Mouse (Mus musculus): ENCODE measurements around the gene Hspb6. TPM values are rescaled to one million over a fixed set of nuclear protein-coding genes. Genes with fewer than 3 reads are reported as not detected.

The Hspb6 gene
- total and polyA plus RNA-seq, 3 experiments: 718 to 1,866 (median 804) TPM

DNA sequence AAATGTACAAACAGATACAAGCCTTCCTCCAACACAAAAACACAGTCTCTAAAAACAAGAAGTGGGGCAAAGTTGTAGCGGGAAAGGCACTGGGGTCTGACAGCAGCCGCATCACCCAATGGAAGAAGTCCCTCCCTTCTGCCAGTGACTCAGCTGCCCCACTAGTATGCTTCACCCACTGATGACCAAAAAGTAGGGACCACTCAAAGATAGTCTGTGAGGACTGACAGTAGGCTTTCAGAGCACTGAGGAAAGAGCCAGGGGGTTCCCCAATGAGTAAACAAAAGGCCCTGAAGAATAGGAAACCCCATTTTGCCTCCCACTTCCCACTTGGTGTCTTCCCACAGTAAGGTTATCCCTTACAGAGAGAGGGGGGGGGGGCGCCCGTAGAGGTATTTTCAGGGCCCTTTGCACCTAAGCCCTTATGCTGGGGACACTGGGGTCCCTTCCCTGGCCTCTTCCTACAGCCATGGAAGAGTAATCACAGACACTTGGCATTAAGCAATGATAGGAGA is 42.6 kb downstream of the Hspb6 start:
- intact Hi-C loops (cut with DNase I): loop anchor here (5.0 to 10.0 kb wide), 2 partner anchors 268 to 360 kb away; partner anchors contain the start of genes Ffar1 and Usf2
- H3K4me1 ChIP-seq (ENCODE audit: control insufficient read depth, insufficient read depth, low read length): no peaks in the 10 kb centered on the region

DNA sequence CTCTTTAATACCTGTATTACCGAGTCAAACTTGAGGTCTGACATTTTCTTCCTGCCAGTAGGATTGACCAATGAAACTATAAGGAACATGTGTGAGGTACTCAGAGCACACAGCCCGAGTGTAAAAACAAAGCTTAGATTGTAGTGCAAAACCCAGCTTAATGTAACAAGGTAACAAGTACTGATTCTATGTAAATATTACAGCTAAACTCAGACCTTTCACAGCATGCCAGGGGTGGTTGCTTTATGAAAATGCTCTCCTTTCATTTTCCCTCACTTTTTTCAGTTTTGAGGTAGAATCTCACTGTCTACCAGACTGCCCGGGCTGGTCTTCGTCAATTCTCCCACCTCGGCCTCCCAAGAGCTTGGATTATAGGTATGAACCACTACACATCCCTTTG is 44.1 kb downstream of the Hspb6 start:
- no peak overlapping the region for H3K27ac ChIP-seq
- no peak overlapping the region for H3K9ac ChIP-seq (ENCODE audit: low read depth, low read length)
- H3K79me2 ChIP-seq (replicated peaks; ENCODE audit: control insufficient read depth, insufficient read depth, low read length): no peaks in the 10 kb centered on the region
- no peak overlapping the region for H3K4me3 ChIP-seq
- no peak for DNase-seq
- H3K4me1 ChIP-seq (ENCODE audit: control insufficient read depth, insufficient read depth, low read length): no peaks in the 10 kb centered on the region
- no peaks in the 10 kb centered on the region for H3K36me3 ChIP-seq (ENCODE audit: control insufficient read depth, insufficient read depth, low read length)
- 69% methylated on average over 5 of the region's 5 CpGs for WGBS
- intact Hi-C loops (cut with DNase I): loop anchor here (10.0 kb wide), 1 partner anchor 359 kb away; the partner anchor contains the start of gene Usf2
- no peak for TF ChIP-seq CTCF (IDR thresholded peaks at IDR 0.05)
- TF ChIP-seq EP300 (IDR thresholded peaks at IDR 0.05; ENCODE audit: insufficient read depth, low read depth, low read length): no peak
- TF ChIP-seq POLR2A (IDR thresholded peaks at IDR 0.05; ENCODE audit: insufficient read depth, low read depth, low read length): no peak
- no peaks in the 10 kb centered on the region for H3K27me3 ChIP-seq (ENCODE audit: control insufficient read depth, insufficient read depth, low read length)

More for the DNA sequence above, 42.6 kb downstream of the Hspb6 start:
- no peaks in the 10 kb centered on the region for H3K79me2 ChIP-seq (replicated peaks; ENCODE audit: control insufficient read depth, insufficient read depth, low read length)
- H3K36me3 ChIP-seq (ENCODE audit: control insufficient read depth, insufficient read depth, low read length): no peaks in the 10 kb centered on the region
- H3K27ac ChIP-seq: no peak overlapping the region
- no peak overlapping the region for H3K9ac ChIP-seq (ENCODE audit: low read depth, low read length)
- no peak for DNase-seq
- no peak overlapping the region for H3K4me3 ChIP-seq
- no peak for TF ChIP-seq CTCF (IDR thresholded peaks at IDR 0.05)
- WGBS: 49% methylated on average over 4 of the region's 4 CpGs
- no peaks in the 10 kb centered on the region for H3K27me3 ChIP-seq (ENCODE audit: control insufficient read depth, insufficient read depth, low read length)

DNA sequence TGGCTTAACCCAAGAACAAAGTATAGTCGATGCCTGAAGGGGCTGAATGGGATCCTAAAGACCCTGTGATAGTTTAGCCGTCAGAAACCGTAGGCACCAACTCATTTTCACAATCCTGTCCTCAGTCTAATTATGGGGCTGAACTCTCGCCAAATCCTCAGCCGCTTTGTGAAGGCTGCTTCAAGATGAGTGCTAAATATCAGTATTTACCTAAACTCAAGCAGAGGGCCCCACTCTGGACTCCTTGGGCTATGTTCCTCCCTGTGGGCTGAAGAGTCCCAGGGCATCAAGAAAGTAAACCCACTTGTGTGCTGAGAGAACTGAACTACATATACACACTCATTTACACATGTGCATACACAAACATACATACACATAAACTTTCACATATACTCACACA is 44.8 kb downstream of the Hspb6 start:
- intact Hi-C loops (cut with DNase I): loop anchor here (10.0 kb wide), 1 partner anchor 358 kb away; the partner anchor contains the start of gene Usf2
- Histone ChIP-seq H3K9ac (ENCODE audit: low read depth, low read length) (no peak overlapping the region), H3K36me3 (ENCODE audit: control insufficient read depth, insufficient read depth, low read length) (no peaks in the 10 kb centered on the region), H3K4me3 (no peak overlapping the region), H3K4me1 (ENCODE audit: control insufficient read depth, insufficient read depth, low read length) (no peaks in the 10 kb centered on the region), H3K27me3 (ENCODE audit: control insufficient read depth, insufficient read depth, low read length) (no peaks in the 10 kb centered on the region), H3K27ac (no peak overlapping the region), H3K79me2 (replicated peaks; ENCODE audit: control insufficient read depth, insufficient read depth, low read length) (no peaks in the 10 kb centered on the region)
- no peak for TF ChIP-seq CTCF (IDR thresholded peaks at IDR 0.05)
- WGBS: 60% methylated on average over 5 of the region's 5 CpGs
- DNase-seq: no peak

DNA sequence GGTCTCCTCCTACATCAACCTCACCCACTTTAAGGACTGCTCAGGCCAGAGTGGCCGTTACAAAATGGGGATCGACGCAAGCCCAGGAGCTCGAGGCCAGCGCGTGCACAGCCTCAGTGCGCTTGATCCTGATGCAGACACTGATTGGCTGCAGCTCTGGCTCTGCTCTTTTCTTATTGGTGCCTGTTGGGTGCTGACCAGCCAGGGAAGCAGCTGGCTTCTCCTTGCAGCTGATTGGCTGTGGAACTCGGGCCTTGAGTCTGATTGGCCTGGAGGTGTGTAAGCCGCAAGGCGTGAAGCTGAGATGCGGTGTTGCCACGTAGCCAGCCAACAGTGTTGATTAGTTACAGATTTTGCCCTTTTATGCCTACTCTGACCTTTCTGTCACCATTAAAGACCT is 46.8 kb downstream of the Hspb6 start, which contains the start of gene Zbtb32:
Gene Zbtb32, minus strand, starts transcription at position 124 of the 400 bp plus-strand sequence.
- no peaks in the 10 kb centered on the region for H3K27me3 ChIP-seq (ENCODE audit: control insufficient read depth, insufficient read depth, low read length)
- no peak for DNase-seq
- no peaks in the 10 kb centered on the region for H3K79me2 ChIP-seq (replicated peaks; ENCODE audit: control insufficient read depth, insufficient read depth, low read length)
- H3K9ac ChIP-seq (ENCODE audit: low read depth, low read length): no peak within 1 kb of the TSS
- no peak within 1 kb of the TSS for H3K27ac ChIP-seq
- H3K4me1 ChIP-seq (ENCODE audit: control insufficient read depth, insufficient read depth, low read length): no peaks in the 10 kb centered on the region
- H3K36me3 ChIP-seq (ENCODE audit: control insufficient read depth, insufficient read depth, low read length): no peaks in the 10 kb centered on the region
- TF ChIP-seq CTCF (IDR thresholded peaks at IDR 0.05): no peak
- TF ChIP-seq EP300 (IDR thresholded peaks at IDR 0.05; ENCODE audit: insufficient read depth, low read depth, low read length): no peak
- no peak for TF ChIP-seq POLR2A (IDR thresholded peaks at IDR 0.05; ENCODE audit: insufficient read depth, low read depth, low read length)
- WGBS: 91% methylated on average over 12 of the region's 12 CpGs
- H3K4me3 ChIP-seq: no peak within 1 kb of the TSS
- intact Hi-C loops (cut with DNase I): loop anchor here (10.0 kb wide), 1 partner anchor 356 kb away; the partner anchor contains the start of gene Usf2

DNA sequence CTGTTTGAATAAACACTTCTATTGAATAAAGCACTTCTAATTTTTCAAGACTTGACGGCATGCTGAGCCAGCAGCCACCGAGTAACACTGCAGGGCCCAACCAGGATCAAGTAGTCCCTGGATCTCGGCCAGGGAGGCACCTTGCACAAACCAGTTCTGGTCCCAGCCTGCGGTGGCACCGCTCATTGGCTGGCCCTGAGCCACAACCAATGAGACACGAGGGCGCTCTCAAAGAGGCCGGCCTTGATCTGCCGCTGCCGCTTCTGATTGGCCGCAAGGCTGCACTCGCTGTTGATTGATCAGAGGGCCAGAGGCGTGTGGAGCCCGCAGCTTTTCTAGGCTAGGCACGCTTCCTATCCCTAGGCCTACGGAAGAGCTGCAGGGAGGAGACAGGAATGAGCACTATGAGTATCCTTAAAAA is 48.0 kb downstream of the Hspb6 start:
- Histone ChIP-seq H3K4me1 (ENCODE audit: control insufficient read depth, insufficient read depth, low read length) (no peaks in the 10 kb centered on the region), H3K36me3 (ENCODE audit: control insufficient read depth, insufficient read depth, low read length) (no peaks in the 10 kb centered on the region), H3K27me3 (ENCODE audit: control insufficient read depth, insufficient read depth, low read length) (no peaks in the 10 kb centered on the region), H3K79me2 (replicated peaks; ENCODE audit: control insufficient read depth, insufficient read depth, low read length) (no peaks in the 10 kb centered on the region), H3K27ac (no peak overlapping the region), H3K9ac (ENCODE audit: low read depth, low read length) (no peak overlapping the region), H3K4me3 (no peak overlapping the region)
- under 1% methylated on average over 16 of the region's 16 CpGs for WGBS
- peak; percentile 73 to 88 for DNase-seq
- intact Hi-C loops (cut with DNase I): loop anchor here (10.0 kb wide), 1 partner anchor 355 kb away; the partner anchor contains the start of gene Usf2
- TF ChIP-seq POLR2A (IDR thresholded peaks at IDR 0.05; ENCODE audit: insufficient read depth, low read depth, low read length): no peak
- no peak for TF ChIP-seq CTCF (IDR thresholded peaks at IDR 0.05)
- no peak for TF ChIP-seq EP300 (IDR thresholded peaks at IDR 0.05; ENCODE audit: insufficient read depth, low read depth, low read length)

DNA sequence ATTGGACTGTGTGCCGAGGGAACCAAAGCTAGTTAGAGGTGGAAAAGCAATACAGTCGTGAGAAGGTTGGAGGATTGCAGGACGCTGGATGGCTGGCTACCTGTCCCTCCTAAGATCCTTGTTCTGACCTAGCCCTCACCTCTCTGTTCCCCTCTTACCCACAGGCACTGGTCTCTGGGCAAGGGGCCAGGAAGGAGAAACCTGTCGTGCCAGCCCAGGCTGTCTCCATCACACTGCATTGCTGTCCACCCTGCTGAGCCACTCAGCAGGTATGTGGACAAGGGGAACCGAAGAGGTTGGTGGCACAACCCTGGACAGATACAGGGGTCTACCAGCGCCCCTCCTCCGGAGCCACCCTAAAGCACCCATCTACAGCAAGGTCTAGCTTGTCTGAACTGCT is 48.7 kb downstream of the Hspb6 start:
- intact Hi-C loops (cut with DNase I): no loop called here
- TF ChIP-seq CTCF (IDR thresholded peaks at IDR 0.05) (no peak), EP300 (IDR thresholded peaks at IDR 0.05; ENCODE audit: insufficient read depth, low read depth, low read length) (no peak), POLR2A (IDR thresholded peaks at IDR 0.05; ENCODE audit: insufficient read depth, low read depth, low read length) (no peak)
- H3K4me3 ChIP-seq: no peak overlapping the region
- no peak overlapping the region for H3K9ac ChIP-seq (ENCODE audit: low read depth, low read length)
- no peaks in the 10 kb centered on the region for H3K36me3 ChIP-seq (ENCODE audit: control insufficient read depth, insufficient read depth, low read length)
- DNase-seq: no peak
- no peak overlapping the region for H3K27ac ChIP-seq
- WGBS: 65% methylated on average over 7 of the region's 7 CpGs
- no peaks in the 10 kb centered on the region for H3K27me3 ChIP-seq (ENCODE audit: control insufficient read depth, insufficient read depth, low read length)
- H3K79me2 ChIP-seq (replicated peaks; ENCODE audit: control insufficient read depth, insufficient read depth, low read length): no peaks in the 10 kb centered on the region
- H3K4me1 ChIP-seq (ENCODE audit: control insufficient read depth, insufficient read depth, low read length): no peaks in the 10 kb centered on the region
